Mouse (Mus musculus) cerebellum, postnatal 14 days (tissue): ENCODE results near the gene 1700012B09Rik.

Source experiments
- DNase-seq, 2 experiments: peaks; one replicate each; pipeline ENCODE4 v3.0.0; 2021; ENCODE audit warnings: mixed read lengths in 2 of 2

Gene 1700012B09Rik

DNA sequence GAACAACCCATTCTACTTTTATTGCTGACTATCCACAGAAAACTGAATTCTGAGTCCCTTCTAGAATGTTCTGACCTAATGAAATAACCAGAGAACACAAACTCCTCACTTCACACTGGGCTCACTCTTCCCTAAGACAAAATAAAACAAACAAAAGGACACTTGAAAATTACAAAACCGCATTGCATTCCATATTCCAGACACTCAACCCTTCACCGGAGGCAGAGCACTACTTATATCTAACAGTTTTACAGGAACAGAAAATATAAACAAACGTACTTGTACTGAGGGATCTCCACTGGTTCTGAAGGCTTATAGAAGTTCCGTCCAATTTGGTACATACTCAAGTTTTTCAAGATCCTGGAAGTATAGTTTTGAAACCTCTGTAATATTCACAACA is 42.5 kb downstream of the 1700012B09Rik start:
- DNase-seq = no peak

DNA sequence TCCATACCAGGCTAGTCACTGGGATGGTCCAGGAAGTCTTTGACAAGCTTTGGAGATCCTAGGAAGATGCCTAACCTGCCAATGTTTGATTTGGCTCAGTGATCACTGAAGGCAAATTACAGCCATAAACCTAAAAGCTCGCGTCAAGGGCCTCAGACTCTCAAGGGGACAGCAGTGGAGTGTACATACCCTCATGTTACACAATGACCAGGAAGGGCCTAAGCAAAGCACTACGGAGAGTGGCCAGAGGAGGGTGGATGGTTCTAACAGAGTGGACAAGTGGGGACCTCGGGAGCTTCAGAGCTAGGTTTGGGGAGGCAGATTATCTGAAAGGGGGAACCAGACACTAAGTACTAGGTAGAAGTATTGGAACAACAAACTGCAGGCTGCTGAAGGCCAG is 44.2 kb downstream of the 1700012B09Rik start:
- DNase-seq = no peak

DNA sequence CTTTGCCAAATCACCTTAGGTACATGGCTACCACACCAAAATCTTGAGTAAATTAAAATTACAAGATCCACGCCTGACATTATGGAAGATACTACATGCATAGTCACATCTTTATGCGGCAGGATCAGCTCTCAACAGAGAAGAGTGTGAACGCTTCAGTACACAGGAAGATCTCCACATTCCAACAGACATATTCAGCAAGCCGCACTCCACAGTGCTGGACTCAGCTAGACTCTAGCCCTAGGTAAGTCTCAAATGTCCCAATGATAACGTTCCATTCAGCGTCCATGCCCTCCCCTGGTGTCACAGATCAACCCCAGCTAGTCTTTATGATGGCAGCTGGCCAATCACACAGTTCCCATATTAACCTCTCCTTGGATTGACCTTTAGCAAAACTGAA is 44.8 kb downstream of the 1700012B09Rik start:
- no peak for DNase-seq

DNA sequence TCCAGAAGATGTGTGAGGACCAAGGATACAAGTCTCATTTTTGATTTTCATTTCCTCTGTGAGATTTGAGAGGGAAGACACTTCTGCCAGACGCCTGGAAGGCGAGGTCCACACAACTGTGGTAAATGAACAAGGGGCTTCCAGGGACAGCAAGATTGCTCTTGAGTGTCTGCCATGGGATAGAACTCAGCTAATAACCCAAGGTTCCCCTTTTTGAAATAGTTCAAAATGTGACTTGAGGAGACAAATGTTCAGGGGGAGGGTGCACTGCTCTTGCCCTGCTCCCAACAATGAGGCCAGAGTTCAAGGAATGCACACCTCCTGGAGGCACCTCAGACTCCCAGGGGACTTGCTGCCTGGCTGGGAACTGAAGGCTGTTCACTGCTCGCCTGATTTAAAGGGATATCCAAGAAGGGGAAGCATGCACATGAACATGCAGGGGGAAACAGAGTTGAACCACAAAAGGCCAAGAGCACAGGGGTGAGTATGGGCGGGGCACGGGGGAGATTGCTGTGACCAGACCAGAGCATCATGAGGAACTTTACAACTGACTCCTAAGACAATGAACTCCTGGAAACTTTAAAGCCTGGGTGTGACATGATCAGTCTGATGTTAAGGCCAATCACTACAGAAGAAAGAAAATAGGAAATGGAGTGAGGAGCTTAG is 45.9 kb downstream of the 1700012B09Rik start:
- no peak for DNase-seq

DNA sequence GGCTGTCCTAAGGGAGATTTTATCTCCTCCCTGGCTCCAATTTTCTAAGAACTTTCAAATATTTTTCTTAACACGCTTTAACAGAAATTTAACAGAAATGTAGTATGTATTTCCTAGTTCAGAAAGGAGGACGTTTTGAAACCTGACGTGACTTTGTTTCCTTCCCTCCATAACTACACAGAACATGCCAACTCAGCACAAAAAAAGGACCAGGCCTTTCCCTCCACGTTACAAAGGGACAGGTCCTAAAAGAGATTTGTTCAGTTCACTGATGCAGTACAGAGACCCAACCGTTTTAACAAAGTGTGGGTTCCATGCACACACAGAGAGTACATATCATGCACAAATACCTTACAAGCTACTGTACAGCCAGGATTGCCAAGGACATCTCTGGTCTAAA is 49.2 kb downstream of the 1700012B09Rik start:
- DNase-seq = no peak

DNA sequence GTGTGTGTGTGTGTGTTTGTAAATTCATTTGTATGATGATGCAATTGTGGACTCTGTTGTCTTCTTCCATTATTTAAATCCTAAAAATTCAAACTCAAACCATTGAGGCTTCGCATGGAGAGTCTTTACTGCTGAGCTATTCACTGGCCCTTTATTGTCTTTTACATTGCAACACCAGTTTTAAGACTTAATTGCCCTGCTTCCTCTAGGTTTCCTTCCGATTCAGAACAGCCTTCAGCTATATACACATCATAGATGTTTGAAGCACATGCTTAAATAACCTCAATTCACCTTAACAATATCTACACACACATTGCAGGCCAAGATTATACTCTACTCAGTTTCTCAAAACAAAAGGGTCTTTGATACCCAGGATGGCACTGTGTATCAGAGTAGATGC is 50.4 kb downstream of the 1700012B09Rik start:
- no peak for DNase-seq

- DNase-seq = no peak
Observed at GRCm38 (mm10) chr9:14718332-14718691, 52.5 kb downstream of the 1700012B09Rik start.

GRCm38 (mm10) chr9:14717689-14718331 is 53.0 kb downstream of the 1700012B09Rik start:
- peak; percentile 7 to 19 for DNase-seq

DNA sequence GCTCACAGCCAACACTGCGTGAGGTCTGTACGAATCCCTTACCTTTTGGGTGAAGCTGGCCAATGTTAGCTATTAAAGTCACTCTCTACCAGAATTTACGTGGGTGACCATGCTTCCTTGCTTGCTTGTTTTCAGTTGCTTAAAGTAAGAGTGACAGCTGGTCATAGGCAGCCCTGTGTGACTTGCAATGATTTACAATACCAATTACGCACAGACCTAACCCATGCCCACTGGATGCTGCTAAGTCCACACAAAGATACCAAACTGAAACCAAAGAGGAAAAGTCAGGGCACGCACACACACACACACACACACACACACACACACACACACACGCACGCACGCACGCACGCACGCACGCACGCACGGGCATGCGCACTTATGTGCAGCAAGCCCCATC is 55.6 kb downstream of the 1700012B09Rik start:
- no peak for DNase-seq

GRCm38 (mm10) chr9:14710910-14711309 is 59.9 kb downstream of the 1700012B09Rik start:
- DNase-seq = no peak
